ENCODE assay signal across 8 mouse cellular contexts in genomic region chr11:69622406-69622805, GRCm38 (mm10). TPM values are rescaled to one million over a fixed set of nuclear protein-coding genes. Genes with fewer than 3 reads are reported as not detected.
DNase-seq lines count a peak whose midpoint lies in the region; ATAC-seq and TF ChIP-seq lines count a peak whose summit lies in the region.

No protein-coding gene starts in this region.

- TF ChIP-seq CTCF in heart, adult 2 months (IDR thresholded peaks at IDR 0.05) = no peak
- no peak for TF ChIP-seq CTCF in heart, postnatal 0 days (IDR thresholded peaks at IDR 0.05; ENCODE audit: low read depth)

- intact Hi-C loops in heart, adult 2 months (cut with DNase I) = no loop called here
- intact Hi-C loops in heart, postnatal 25 days (cut with DNase I) = no loop called here

- no peaks in the 10 kb centered on the region for H3K27me3 ChIP-seq in heart, adult 2 months (ENCODE audit: control insufficient read depth, insufficient read depth, low read length)
- H3K27me3 ChIP-seq in heart, postnatal 0 days (ENCODE audit: control insufficient read depth, insufficient read depth, low read length) = no peaks in the 10 kb centered on the region
- H3K27me3 ChIP-seq in liver, embryonic 16.5 days (ENCODE audit: control insufficient read depth, insufficient read depth, low read depth, low read length) = no peaks in the 10 kb centered on the region

- H3K79me2 ChIP-seq in heart, adult 2 months (replicated peaks; ENCODE audit: control insufficient read depth, insufficient read depth, low read length) = no peaks in the 10 kb centered on the region

- H3K4me1 ChIP-seq in heart, adult 2 months (ENCODE audit: control insufficient read depth, insufficient read depth, low read length) = peaks cover 1% of the 10 kb centered on the region; the same call in 1 of the 2 replicates
- H3K4me1 ChIP-seq in heart, postnatal 0 days (ENCODE audit: control insufficient read depth, insufficient read depth) = peaks cover 11% of the 10 kb centered on the region
- H3K4me1 ChIP-seq in liver, embryonic 16.5 days (ENCODE audit: control insufficient read depth, low read depth, low read length) = peaks cover 31% of the 10 kb centered on the region

- peak overlapping the region; percentile 67 for H3K9ac ChIP-seq in heart, adult 2 months (ENCODE audit: low read depth, low read length)
- peak overlapping the region; percentile 76 for H3K9ac ChIP-seq in heart, postnatal 0 days (replicated peaks; ENCODE audit: low read depth, low read length)
- H3K9ac ChIP-seq in liver, embryonic 16.5 days (ENCODE audit: low read depth, low read length) = peak overlapping the region; percentile 59

- H3K4me3 ChIP-seq in heart, adult 2 months = peak overlapping the region; percentile 79
- H3K4me3 ChIP-seq in heart, postnatal 0 days (ENCODE audit: low read depth, low read length) = peak overlapping the region; percentile 71
- peak overlapping the region; percentile 65 for H3K4me3 ChIP-seq in liver, embryonic 16.5 days (ENCODE audit: low read depth, low read length)

- no peak for TF ChIP-seq EP300 in heart, adult 2 months (IDR thresholded peaks at IDR 0.05; ENCODE audit: insufficient read depth, low read depth, low read length)
- no peak for TF ChIP-seq EP300 in heart, postnatal 0 days (IDR thresholded peaks at IDR 0.05; ENCODE audit: low read depth)

- peak overlapping the region; percentile 86 for H3K27ac ChIP-seq in heart, adult 2 months
- H3K27ac ChIP-seq in heart, postnatal 0 days (ENCODE audit: low read depth) = peak overlapping the region; percentile 58; the same call in 1 of the 2 replicates
- H3K27ac ChIP-seq in liver, embryonic 16.5 days (ENCODE audit: low read length) = no peak overlapping the region

- DNase-seq in heart, adult 2 months = no peak
- no peak for DNase-seq in heart, postnatal 25 days (ENCODE audit: low spot score)
- peak; percentile 72 for DNase-seq in brain, adult 2 months (ENCODE audit: low read depth, low spot score)
- no peak for DNase-seq in heart, postnatal 0 days (ENCODE audit: low spot score)
- DNase-seq in frontal cortex, postnatal 14 days (ENCODE audit: low spot score in 2 of 2) = no peak
- DNase-seq in ovary, postnatal 36 days (ENCODE audit: low spot score) = no peak

- peak overlapping the region; percentile 80 for H3K4me2 ChIP-seq in heart, postnatal 0 days (ENCODE audit: low read depth, low read length)
- H3K4me2 ChIP-seq in liver, embryonic 16.5 days (ENCODE audit: low read depth, low read length) = peak overlapping the region; percentile 80

- no peak for TF ChIP-seq POLR2A in heart, adult 2 months (IDR thresholded peaks at IDR 0.05; ENCODE audit: insufficient read depth, low read depth, low read length)

- H3K36me3 ChIP-seq in heart, adult 2 months (ENCODE audit: control insufficient read depth, insufficient read depth, low read length) = no peaks in the 10 kb centered on the region
- H3K36me3 ChIP-seq in heart, postnatal 0 days (replicated peaks; ENCODE audit: control insufficient read depth, insufficient read depth, low read length) = no peaks in the 10 kb centered on the region
- H3K36me3 ChIP-seq in liver, embryonic 16.5 days (ENCODE audit: control insufficient read depth, insufficient read depth) = no peaks in the 10 kb centered on the region

- 23% methylated on average over 6 of the region's 6 CpGs for WGBS in heart, adult 2 months
- WGBS in heart, postnatal 0 days = 38% methylated on average over 6 of the region's 6 CpGs
- WGBS in liver, embryonic 16.5 days (ENCODE audit: insufficient replicate concordance) = 40% methylated on average over 6 of the region's 6 CpGs

- ATAC-seq in heart, postnatal 0 days (ENCODE audit: insufficient read depth, low read depth) = no peak
- ATAC-seq in liver, embryonic 16.5 days (ENCODE audit: low read depth) = no peak
- ATAC-seq in inflammation-experienced regulatory T-cells, adult 6 months = no peak

- H3K9me3 ChIP-seq in heart, postnatal 0 days (replicated peaks; ENCODE audit: control insufficient read depth, low read length) = no peaks in the 10 kb centered on the region
- no peaks in the 10 kb centered on the region for H3K9me3 ChIP-seq in liver, embryonic 16.5 days (replicated peaks; ENCODE audit: control insufficient read depth, low read length)

RNA-seq across cellular contexts. Expression of gene Sat2, which starts 0.6 kb away (rescaled TPM):
- 1 to 10 TPM; 1.8 to 1.9 TPM for total RNA-seq in heart, adult 2 months (2021)
- 4.5 and 6.1 TPM in 2 replicates for polyA plus RNA-seq in heart, adult 2 months (2012; rRNA removed)
- 1 to 10 TPM; 2.3 to 2.5 TPM for total RNA-seq in heart, postnatal 25 days (2021)
- total RNA-seq in heart, postnatal 0 days (2014; rRNA removed; ENCODE audit: low replicate concordance) = 7.3 TPM in 1 of 2 replicates, not detected in the other
- polyA plus RNA-seq in heart, postnatal 0 days (2015; fragmentation: Nextera tagmentation; extraction: Ambion mirVana) = 17.8 and 18.8 TPM in 2 replicates
- 10.4 and 11.5 TPM in 2 replicates for polyA plus RNA-seq in liver, embryonic 16.5 days (2015; fragmentation: Nextera tagmentation; extraction: Ambion mirVana)
- polyA plus RNA-seq in inflammation-experienced regulatory T-cells, adult 6 months (2017; shearing (Covaris generic)) = not detected

RNA-seq across cellular contexts. Expression of gene Shbg, which starts 4.7 kb away (rescaled TPM):
- total RNA-seq in heart, adult 2 months (2021) = not detected
- not detected in 2 replicates for polyA plus RNA-seq in heart, adult 2 months (2012; rRNA removed)
- not detected for total RNA-seq in heart, postnatal 25 days (2021)
- not detected in 2 replicates for total RNA-seq in heart, postnatal 0 days (2014; rRNA removed; ENCODE audit: low replicate concordance)
- 0.08 TPM in 1 of 2 replicates, not detected in the other for polyA plus RNA-seq in heart, postnatal 0 days (2015; fragmentation: Nextera tagmentation; extraction: Ambion mirVana)
- 26.2 and 27.9 TPM in 2 replicates for polyA plus RNA-seq in liver, embryonic 16.5 days (2015; fragmentation: Nextera tagmentation; extraction: Ambion mirVana)
- under 1 TPM in 1 of 3 experiments, not detected in 2; 0.40 TPM for polyA plus RNA-seq in inflammation-experienced regulatory T-cells, adult 6 months (2017; shearing (Covaris generic))

RNA-seq across cellular contexts. Expression of gene Fxr2, which starts 10.4 kb away (rescaled TPM):
- 100 to 1,000 TPM in 1 of 2 experiments, 10 to 100 TPM in 1; 86.0 to 103 TPM for total RNA-seq in heart, adult 2 months (2021)
- 61.2 and 112 TPM in 2 replicates for polyA plus RNA-seq in heart, adult 2 months (2012; rRNA removed)
- total RNA-seq in heart, postnatal 25 days (2021) = 10 to 100 TPM; 81.8 to 84.9 TPM
- total RNA-seq in heart, postnatal 0 days (2014; rRNA removed; ENCODE audit: low replicate concordance) = 64.7 and 102 TPM in 2 replicates
- 15.8 and 17.7 TPM in 2 replicates for polyA plus RNA-seq in heart, postnatal 0 days (2015; fragmentation: Nextera tagmentation; extraction: Ambion mirVana)
- polyA plus RNA-seq in liver, embryonic 16.5 days (2015; fragmentation: Nextera tagmentation; extraction: Ambion mirVana) = 7.0 and 8.1 TPM in 2 replicates
- 1 to 10 TPM; 7.6 to 9.3 (median 9.1) TPM for polyA plus RNA-seq in inflammation-experienced regulatory T-cells, adult 6 months (2017; shearing (Covaris generic))

RNA-seq across cellular contexts. Expression of gene Atp1b2, which starts 16.7 kb away (rescaled TPM):
- 10 to 100 TPM; 17.0 to 20.3 TPM for total RNA-seq in heart, adult 2 months (2021)
- polyA plus RNA-seq in heart, adult 2 months (2012; rRNA removed) = 23.7 and 30.0 TPM in 2 replicates
- total RNA-seq in heart, postnatal 25 days (2021) = 10 to 100 TPM; 18.0 to 25.8 TPM
- 23.7 and 24.7 TPM in 2 replicates for total RNA-seq in heart, postnatal 0 days (2014; rRNA removed; ENCODE audit: low replicate concordance)
- 15.1 and 16.8 TPM in 2 replicates for polyA plus RNA-seq in heart, postnatal 0 days (2015; fragmentation: Nextera tagmentation; extraction: Ambion mirVana)
- polyA plus RNA-seq in liver, embryonic 16.5 days (2015; fragmentation: Nextera tagmentation; extraction: Ambion mirVana) = 11.2 and 12.6 TPM in 2 replicates
- under 1 TPM in 1 of 3 experiments, not detected in 2; 0.17 TPM for polyA plus RNA-seq in inflammation-experienced regulatory T-cells, adult 6 months (2017; shearing (Covaris generic))

RNA-seq across cellular contexts. Expression of gene Sox15, which starts 32.7 kb away (rescaled TPM):
- not detected for total RNA-seq in heart, adult 2 months (2021)
- polyA plus RNA-seq in heart, adult 2 months (2012; rRNA removed) = not detected in 2 replicates
- not detected for total RNA-seq in heart, postnatal 25 days (2021)
- total RNA-seq in heart, postnatal 0 days (2014; rRNA removed; ENCODE audit: low replicate concordance) = not detected in 2 replicates
- polyA plus RNA-seq in heart, postnatal 0 days (2015; fragmentation: Nextera tagmentation; extraction: Ambion mirVana) = not detected in 2 replicates
- 0.11 TPM in 1 of 2 replicates, not detected in the other for polyA plus RNA-seq in liver, embryonic 16.5 days (2015; fragmentation: Nextera tagmentation; extraction: Ambion mirVana)
- polyA plus RNA-seq in inflammation-experienced regulatory T-cells, adult 6 months (2017; shearing (Covaris generic)) = not detected

Comparison
In these comparisons a context has a peak if more than half of its experiments do, and no peak if none do; other contexts are left out.
1. RNA of gene Shbg, which starts 4.7 kb away (polyA plus RNA-seq): 26.2 to 27.9 TPM in liver, embryonic 16.5 days; 0.08 TPM in heart, postnatal 0 days, not detected in heart, adult 2 months and 0.40 TPM in inflammation-experienced regulatory T-cells, adult 6 months; every median in the first group is over 10 times any median in the second.
2. Peak in every context shown above with its lines, with median percentiles within 50 percentile points of each other: H3K4me3 ChIP-seq and H3K9ac ChIP-seq.